ENCODE assay signal across 1 mouse cellular context in the genomic region with DNA sequence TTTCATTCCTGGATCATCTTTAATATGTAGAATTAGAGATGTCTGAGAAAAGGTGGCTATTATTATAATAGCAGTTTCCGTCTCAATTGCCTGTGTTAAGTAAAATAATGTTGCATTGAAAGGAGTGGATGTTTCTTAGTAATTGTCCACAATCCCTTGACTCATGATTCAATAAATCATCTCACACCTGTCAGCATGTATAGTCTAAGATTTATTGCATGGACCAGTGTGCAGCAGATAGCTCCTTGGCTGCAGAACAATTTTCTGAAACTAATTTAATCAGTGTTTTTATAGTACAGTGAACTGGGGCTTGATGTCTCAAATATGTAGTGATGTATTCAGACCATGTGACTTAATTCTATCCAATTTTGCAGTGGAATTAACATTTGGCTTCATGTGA.
TF ChIP-seq lines count a peak whose summit lies in the region.

No protein-coding gene starts in this region.

TF ChIP-seq in C2C12, 6 proteins besides CTCF, POLR2A, EP300 and RAD21 (continued from another document):
- TF ChIP-seq CEBPB (IDR thresholded peaks at IDR 0.05; ENCODE audit: low read depth): no peak
- no peak for TF ChIP-seq MYOG (IDR thresholded peaks at IDR 0.05; ENCODE audit: control insufficient read depth, extremely low read depth, insufficient read length)
- no peak for TF ChIP-seq MYOD1 (IDR thresholded peaks at IDR 0.05; ENCODE audit: control insufficient read depth, insufficient read length, low read depth)
- peak; percentile 42 for TF ChIP-seq USF1 (IDR thresholded peaks at IDR 0.05; ENCODE audit: low read depth)
- no peak for TF ChIP-seq MAX (IDR thresholded peaks at IDR 0.05)
